Mouse (Mus musculus) embryonic facial prominence, embryonic 10.5 days (tissue): ENCODE results near the gene Arhgap23. TPM values are rescaled to one million over a fixed set of nuclear protein-coding genes. Genes with fewer than 3 reads are reported as not detected.
A peak's percentile ranks its signal among the peaks of the same experiment; 100 is the strongest.

Experiments used
- DNase-seq: peaks from one replicate; pipeline ENCODE4 v3.0.0-alpha.2; 2017; ENCODE audit warnings: low spot score
- H3K27ac ChIP-seq: fragments of 300-500 bp; sonication (generic); replicated peaks from 2 replicates; pipeline ENCODE4 v1.5.1; 2016; ENCODE audit warnings: mild to moderate bottlenecking
- H3K27me3 ChIP-seq: fragments of 300-500 bp; sonication (generic); replicated peaks from 2 replicates; pipeline ENCODE4 v1.6.1; 2016; ENCODE audit warnings: low read depth, mild to moderate bottlenecking; ENCODE audit not compliant: poor library complexity, severe bottlenecking
- H3K36me3 ChIP-seq: fragments of 300-500 bp; sonication (generic); replicated peaks from 2 replicates; pipeline ENCODE4 v1.6.1; 2016; ENCODE audit warnings: mild to moderate bottlenecking, moderate library complexity
- H3K4me1 ChIP-seq: fragments of 300-500 bp; sonication (generic); 2 replicates; pipeline ENCODE4 v1.6.1; 2016
- H3K4me3 ChIP-seq: fragments of 300-500 bp; sonication (generic); 2 replicates; pipeline ENCODE4 v1.5.1; 2016; ENCODE audit warnings: mild to moderate bottlenecking, moderate library complexity
- H3K9me3 ChIP-seq: fragments of 300-500 bp; sonication (generic); 2 replicates; pipeline ENCODE4 v1.6.1; 2016; ENCODE audit warnings: mild to moderate bottlenecking
- WGBS: fragments of 180-500 bp; shearing (Covaris S2); methylation state at CpG from one replicate; pipeline ENCODE4 v1.1.7; 2016; 5-methylcytosine and 5-hydroxymethylcytosine counted together
- polyA plus RNA-seq: library from polyadenylated mRNA; unstranded; fragments of >200 nt; fragmentation: Nextera tagmentation; extraction: Ambion mirVana; gene quantifications from 2 replicates; pipeline ENCODE4 v1.2.1, GENCODE M21; 2016

The Arhgap23 gene
- polyA plus RNA-seq, 1 experiment from 2014 or later = 2.4 TPM

DNA sequence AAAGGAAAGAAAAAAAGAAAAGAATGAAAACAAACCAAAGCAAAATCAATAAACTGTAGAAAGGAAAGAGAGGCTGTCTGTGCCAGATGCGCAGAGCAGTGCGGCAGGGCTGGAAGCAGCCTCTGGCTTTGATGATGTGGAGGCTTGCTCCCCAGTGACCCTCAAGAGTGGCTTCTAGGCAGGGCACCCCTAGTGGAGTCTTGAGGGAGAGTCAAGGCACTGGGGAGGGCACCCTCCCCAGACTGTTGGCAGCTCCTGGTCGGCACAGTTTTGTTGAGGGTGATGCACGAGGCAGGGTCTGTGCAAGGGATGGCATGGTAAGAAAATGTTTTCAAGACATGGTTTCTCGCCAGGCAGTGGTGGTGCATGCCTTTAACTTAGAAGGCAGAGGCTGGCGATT lies 47.2 kb downstream of the Arhgap23 start:
- H3K4me3 ChIP-seq = no peak overlapping the region
- H3K36me3 ChIP-seq = peaks cover 99% of the 10 kb centered on the region
- no peak overlapping the region for H3K27ac ChIP-seq
- H3K9me3 ChIP-seq = no peaks in the 10 kb centered on the region
- no peak for DNase-seq
- 85% methylated on average over 6 of the region's 6 CpGs for WGBS
- H3K27me3 ChIP-seq = peaks cover 35% of the 10 kb centered on the region
- peaks cover 9% of the 10 kb centered on the region; the same call in 1 of the 2 replicates for H3K4me1 ChIP-seq

DNA sequence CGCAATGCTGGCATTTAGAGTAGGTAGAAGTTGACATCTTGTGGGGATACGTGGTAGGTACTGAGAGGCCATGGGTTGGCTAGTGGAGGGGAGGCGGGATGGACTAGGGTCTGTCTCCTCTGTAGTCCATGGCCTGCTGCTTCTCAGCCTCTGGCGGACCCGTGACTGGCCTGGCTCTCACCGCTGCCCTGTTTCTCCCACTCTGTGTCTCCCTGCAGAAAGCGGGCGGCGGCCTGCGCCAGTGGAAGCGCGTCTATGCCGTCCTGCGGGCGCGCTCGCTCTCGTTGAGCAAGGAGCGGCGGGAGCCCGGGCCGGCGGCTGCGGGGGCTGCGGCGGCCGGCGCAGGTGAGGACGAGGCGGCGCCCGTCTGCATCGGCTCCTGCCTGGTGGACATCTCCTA lies 47.8 kb downstream of the Arhgap23 start:
- Histone ChIP-seq H3K4me3 (0 out of 2 replicates have a peak overlapping the region, but pooled peaks have one; percentile 6), H3K27ac (no peak overlapping the region), H3K9me3 (no peaks in the 10 kb centered on the region), H3K36me3 (peaks cover 96% of the 10 kb centered on the region), H3K27me3 (peaks cover 35% of the 10 kb centered on the region), H3K4me1 (peaks cover 9% of the 10 kb centered on the region; the same call in 1 of the 2 replicates)
- WGBS = 48% methylated on average over 33 of the region's 33 CpGs
- DNase-seq = no peak

DNA sequence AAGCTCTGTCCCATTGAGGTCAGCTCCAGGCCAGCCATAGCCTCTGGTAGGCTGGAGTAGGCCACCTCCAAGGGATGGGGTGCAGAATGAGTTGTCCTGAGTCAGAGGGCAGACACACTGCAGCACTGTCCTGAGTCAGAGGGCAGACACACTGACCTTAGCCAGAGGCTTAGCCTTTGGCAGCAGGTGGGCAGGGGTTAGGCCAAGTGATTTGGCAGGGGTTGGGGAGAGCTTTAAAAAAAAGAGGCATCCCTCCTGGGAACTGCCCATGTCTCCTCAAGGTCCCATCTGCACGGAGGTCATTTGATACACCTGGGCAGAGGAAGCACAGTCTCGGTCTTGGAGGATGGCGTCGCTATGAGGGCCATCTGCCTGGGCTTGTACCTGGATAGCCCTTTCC lies 48.7 kb downstream of the Arhgap23 start:
- Histone ChIP-seq H3K9me3 (no peaks in the 10 kb centered on the region), H3K27ac (no peak overlapping the region), H3K27me3 (peaks cover 35% of the 10 kb centered on the region), H3K4me1 (peaks cover 9% of the 10 kb centered on the region; the same call in 1 of the 2 replicates), H3K36me3 (peaks cover 88% of the 10 kb centered on the region), H3K4me3 (no peak overlapping the region)
- 90% methylated on average over 4 of the region's 4 CpGs for WGBS
- no peak for DNase-seq

DNA sequence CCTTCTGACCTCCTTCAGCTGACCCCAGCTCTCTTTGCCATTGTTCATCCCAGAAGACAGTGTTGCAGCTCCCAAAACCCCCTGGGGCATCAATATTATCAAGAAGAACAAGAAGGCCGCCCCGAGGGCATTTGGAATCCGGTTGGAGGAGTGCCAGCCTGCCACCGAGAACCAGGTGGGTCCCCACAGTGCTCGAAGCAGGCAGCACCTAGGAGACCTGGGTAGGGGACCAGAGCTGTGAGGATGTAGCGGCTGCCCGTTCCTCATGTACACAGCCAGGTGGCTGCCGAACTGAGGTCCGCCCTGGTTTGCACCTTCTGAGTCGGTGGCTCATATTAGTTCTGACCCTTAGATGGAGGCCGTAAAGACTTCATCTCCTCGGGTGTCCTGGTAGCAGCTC lies 50.6 kb downstream of the Arhgap23 start:
- H3K27ac ChIP-seq = no peak overlapping the region
- peaks cover 86% of the 10 kb centered on the region for H3K36me3 ChIP-seq
- peaks cover 35% of the 10 kb centered on the region for H3K27me3 ChIP-seq
- no peaks in the 10 kb centered on the region for H3K9me3 ChIP-seq
- 84% methylated on average over 12 of the region's 12 CpGs for WGBS
- H3K4me3 ChIP-seq = no peak overlapping the region
- DNase-seq = no peak
- peaks cover 9% of the 10 kb centered on the region; the same call in 1 of the 2 replicates for H3K4me1 ChIP-seq

DNA sequence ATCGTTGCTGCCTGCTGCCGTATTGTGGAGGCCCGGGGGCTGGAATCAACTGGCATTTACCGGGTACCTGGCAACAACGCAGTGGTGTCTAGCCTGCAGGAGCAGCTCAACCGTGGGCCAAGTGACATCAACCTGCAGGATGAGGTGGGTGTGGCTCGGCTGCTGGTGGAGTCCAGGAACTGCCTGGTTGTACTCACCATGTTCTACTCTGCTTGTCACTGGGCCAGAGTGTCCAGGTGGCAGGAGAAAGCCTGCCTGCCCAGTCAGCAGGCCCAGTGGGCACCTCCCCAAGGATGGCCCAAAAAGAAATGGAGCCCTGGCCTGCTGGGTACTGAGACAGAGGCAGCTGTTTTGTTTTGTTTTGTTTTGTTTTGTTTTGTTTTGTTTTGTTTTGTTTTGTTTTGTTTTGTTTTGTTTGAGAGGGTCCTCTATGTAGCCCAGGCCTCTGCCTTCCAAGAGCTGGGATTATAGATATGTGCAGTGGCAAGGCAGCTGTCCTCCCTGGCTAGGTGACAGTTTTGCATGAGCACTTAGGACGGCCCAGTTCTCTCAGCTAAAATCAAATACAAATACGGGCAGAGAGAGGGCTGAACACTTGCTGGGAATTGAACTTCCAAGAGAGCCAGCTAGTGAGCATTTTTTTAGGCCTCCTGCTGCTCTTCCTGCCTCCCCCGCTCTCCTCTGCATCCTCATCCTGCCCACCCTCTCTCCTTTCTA lies 51.3 kb downstream of the Arhgap23 start:
- H3K9me3 ChIP-seq = no peaks in the 10 kb centered on the region
- peaks cover 86% of the 10 kb centered on the region for H3K36me3 ChIP-seq
- H3K27ac ChIP-seq = no peak overlapping the region
- peaks cover 9% of the 10 kb centered on the region; the same call in 1 of the 2 replicates for H3K4me1 ChIP-seq
- H3K4me3 ChIP-seq = no peak overlapping the region
- no peak for DNase-seq
- H3K27me3 ChIP-seq = peaks cover 33% of the 10 kb centered on the region
- 86% methylated on average over 10 of the region's 10 CpGs for WGBS

DNA sequence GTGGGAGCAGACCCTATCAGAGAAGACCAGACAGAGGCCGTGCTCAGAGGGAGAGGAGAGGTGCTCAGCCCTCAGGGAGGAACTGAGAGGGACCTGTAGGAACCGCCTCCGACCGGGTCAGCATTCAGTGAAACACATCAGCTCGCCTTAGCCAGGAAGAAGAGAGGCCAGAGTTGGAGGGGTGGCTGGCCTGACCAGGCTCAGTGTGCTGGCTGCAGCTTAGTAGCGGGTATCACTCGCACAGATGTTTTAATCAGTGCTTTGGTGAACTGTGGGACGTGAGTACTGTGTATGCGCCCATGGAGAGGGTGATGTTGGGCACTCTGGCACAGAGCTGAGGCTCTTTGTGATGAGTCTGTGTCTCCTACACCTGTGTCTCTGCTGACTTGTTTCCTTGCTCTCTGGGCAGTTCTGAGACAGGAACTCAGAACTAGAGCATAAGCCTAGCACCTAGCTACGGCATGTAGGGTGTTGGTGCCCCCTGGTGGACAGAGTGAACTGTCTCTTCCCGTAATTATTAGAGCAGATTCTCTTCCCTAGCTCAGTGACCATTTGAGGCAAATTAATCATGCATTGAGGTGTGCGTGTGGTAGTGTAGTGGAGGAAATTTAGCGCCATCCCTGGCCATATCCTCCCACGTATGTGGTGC lies 53.4 kb downstream of the Arhgap23 start:
- Histone ChIP-seq H3K27me3 (peaks cover 13% of the 10 kb centered on the region), H3K36me3 (peaks cover 86% of the 10 kb centered on the region), H3K4me1 (0 out of 2 replicates have a peak, but pooled peaks cover 4% of the 10 kb centered on the region), H3K4me3 (no peak overlapping the region), H3K9me3 (no peaks in the 10 kb centered on the region), H3K27ac (no peak overlapping the region)
- 46% methylated on average over 14 of the region's 14 CpGs for WGBS
- peak; percentile 85 for DNase-seq

DNA sequence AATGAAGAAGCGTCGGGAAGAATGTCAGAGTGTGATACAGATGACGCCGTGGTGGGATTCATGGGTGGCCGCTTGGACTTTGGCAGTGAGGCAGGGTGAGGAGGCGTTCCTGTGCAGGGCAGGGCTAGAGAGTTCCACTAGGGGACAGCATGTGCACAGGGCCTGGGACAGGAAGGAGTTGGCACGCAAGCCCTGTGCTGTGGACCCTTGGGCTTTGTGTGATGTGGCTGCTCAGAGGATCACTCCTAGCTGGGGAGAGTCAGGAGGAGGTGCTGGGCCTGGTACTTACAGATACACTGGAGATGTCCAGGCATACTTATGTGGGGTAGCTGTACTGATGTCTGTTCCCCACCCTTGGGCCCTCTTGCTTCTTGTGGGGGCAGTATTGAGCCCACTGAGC lies 54.5 kb downstream of the Arhgap23 start:
- Histone ChIP-seq H3K4me1 (0 out of 2 replicates have a peak, but pooled peaks cover 3% of the 10 kb centered on the region), H3K4me3 (no peak overlapping the region), H3K36me3 (peaks cover 86% of the 10 kb centered on the region), H3K27ac (no peak overlapping the region), H3K27me3 (0 out of 2 replicates have a peak, but pooled peaks cover 2% of the 10 kb centered on the region), H3K9me3 (no peaks in the 10 kb centered on the region)
- DNase-seq = no peak
- WGBS = 93% methylated on average over 7 of the region's 7 CpGs

DNA sequence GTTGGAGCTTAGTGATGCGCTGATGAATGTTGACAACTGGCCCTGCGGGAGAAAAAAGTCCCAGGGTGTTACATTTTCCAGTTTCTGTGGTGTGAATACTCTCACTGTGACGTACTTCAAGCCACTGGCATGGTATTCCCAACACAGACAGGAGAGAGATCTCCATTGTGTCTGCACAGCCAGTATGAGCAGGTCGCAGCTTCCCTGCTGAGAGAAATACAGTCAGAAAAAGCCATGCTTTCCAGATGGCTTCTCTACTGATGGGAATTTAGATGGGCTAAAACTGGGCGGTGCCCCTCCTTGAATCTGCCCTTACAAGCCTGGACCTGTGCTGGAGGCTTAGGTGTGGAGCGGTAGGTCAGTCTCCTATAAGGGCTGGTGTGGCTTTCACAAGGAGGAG lies 55.9 kb downstream of the Arhgap23 start:
- H3K4me3 ChIP-seq = no peak overlapping the region
- no peaks in the 10 kb centered on the region for H3K9me3 ChIP-seq
- DNase-seq = no peak
- H3K36me3 ChIP-seq = peaks cover 86% of the 10 kb centered on the region
- no peaks in the 10 kb centered on the region for H3K27me3 ChIP-seq
- 81% methylated on average over 6 of the region's 6 CpGs for WGBS
- no peaks in the 10 kb centered on the region; the same call in 1 of the 2 replicates for H3K4me1 ChIP-seq
- no peak overlapping the region for H3K27ac ChIP-seq

DNA sequence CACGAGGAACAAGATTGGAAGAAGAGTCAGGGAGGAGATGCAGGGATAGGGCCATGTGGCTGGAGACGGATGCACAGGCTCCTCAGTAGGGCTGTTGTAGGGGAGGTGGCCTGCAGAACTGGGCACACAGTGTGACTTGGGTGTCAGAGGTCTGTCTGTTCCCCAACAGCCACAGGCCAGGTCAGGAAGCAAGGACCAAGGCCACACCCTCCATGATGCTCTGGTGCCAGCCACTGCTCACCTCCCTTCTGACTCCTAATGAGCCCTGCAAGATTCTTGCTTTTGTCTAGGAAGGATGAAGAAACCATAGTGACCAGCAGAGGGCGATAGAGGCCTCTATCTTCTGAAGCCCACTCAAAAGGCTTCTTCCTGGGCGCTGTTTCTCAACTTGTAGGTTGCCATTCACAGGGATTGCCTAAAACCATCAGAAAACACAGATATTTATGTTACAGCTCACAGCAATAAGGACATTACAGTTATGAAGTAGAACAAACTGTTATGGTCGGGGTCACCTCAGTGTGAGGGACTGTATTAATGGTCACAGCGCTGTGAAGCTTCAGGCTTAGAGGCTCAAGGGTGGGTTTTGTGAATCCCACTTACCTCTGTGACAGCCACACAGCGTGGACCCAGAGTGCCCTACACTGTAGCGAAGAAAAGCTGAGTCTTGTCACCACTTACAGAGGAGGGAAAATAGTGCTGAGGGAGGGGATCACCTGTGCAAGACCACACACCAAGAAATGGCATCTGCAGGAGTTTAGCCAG lies 61.2 kb downstream of the Arhgap23 start:
- no peaks in the 10 kb centered on the region for H3K27me3 ChIP-seq
- 0 out of 2 replicates have a peak overlapping the region, but pooled peaks have one; percentile 1 for H3K27ac ChIP-seq
- peak; percentile 75 for DNase-seq
- peaks cover 3% of the 10 kb centered on the region; the same call in 1 of the 2 replicates for H3K4me1 ChIP-seq
- H3K9me3 ChIP-seq = no peaks in the 10 kb centered on the region
- H3K36me3 ChIP-seq = peaks cover 87% of the 10 kb centered on the region
- H3K4me3 ChIP-seq = no peak overlapping the region
- 66% methylated on average over 8 of the region's 8 CpGs for WGBS

DNA sequence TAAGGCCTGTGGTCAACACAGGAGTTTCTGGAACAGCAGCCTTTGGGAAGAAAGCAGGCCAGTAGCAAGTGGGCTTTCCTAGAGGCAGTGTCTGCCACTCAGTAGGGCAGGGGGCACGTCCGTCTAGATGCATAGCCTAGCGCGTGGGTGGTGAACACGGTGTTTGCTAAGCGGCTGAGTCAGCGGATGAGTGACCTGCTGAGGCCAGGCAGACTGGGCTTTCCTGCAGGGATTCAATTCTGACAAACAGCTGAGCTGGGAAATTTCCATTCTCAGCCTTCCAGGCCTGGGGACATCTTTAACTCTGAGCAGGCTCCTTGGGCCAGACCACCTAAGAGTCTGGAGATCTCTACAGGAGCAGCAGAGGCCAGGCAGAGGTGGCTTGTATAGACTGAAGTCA lies 62.1 kb downstream of the Arhgap23 start:
- no peaks in the 10 kb centered on the region for H3K9me3 ChIP-seq
- WGBS = 81% methylated on average over 7 of the region's 7 CpGs
- peaks cover 3% of the 10 kb centered on the region; the same call in 1 of the 2 replicates for H3K4me1 ChIP-seq
- H3K27me3 ChIP-seq = no peaks in the 10 kb centered on the region
- peaks cover 86% of the 10 kb centered on the region for H3K36me3 ChIP-seq
- no peak for DNase-seq
- H3K27ac ChIP-seq = no peak overlapping the region
- H3K4me3 ChIP-seq = no peak overlapping the region

DNA sequence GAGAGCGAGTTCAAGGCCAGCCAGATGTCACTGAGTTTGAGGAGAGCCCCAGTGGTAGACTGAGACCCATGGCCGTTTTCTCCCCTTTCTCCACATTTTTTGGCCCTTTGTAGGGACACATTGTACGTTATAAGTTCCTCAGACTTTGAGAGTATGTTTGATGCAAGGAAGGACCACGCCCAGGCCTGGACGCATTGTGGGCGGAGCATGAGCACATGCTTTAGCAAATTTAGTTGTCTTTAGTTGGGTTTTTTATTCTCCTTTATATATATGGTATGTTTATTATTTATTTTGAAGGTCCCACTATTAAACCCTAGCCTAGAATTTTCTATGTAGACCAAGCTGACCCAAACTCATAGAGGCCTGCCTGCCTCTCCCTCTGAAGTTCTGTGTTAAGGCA lies 63.0 kb downstream of the Arhgap23 start:
- Histone ChIP-seq H3K27ac (no peak overlapping the region), H3K27me3 (no peaks in the 10 kb centered on the region), H3K4me3 (no peak overlapping the region), H3K4me1 (peaks cover 3% of the 10 kb centered on the region; the same call in 1 of the 2 replicates), H3K36me3 (peaks cover 86% of the 10 kb centered on the region), H3K9me3 (no peaks in the 10 kb centered on the region)
- 85% methylated on average over 6 of the region's 6 CpGs for WGBS
- no peak for DNase-seq

DNA sequence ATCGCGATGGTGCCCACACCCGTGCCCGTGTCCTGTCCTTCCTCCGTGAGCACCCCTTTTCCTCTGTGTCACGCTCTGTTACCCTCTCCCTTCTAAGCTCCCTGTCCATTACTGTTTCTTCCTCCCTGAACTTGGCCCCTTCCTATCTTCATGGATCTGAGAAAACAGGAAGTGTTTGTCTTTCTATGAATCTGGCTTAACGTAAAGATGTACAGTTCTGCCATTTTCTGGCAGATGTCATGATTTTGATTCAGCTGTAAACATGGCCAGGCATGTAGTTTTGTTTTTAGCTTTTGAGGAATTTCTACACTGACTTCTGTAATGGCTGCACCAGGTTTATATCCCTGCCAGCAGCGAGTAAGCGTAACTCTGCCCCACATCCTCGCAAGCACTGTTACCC lies 63.8 kb downstream of the Arhgap23 start:
- Histone ChIP-seq H3K9me3 (no peaks in the 10 kb centered on the region), H3K4me1 (peaks cover 3% of the 10 kb centered on the region; the same call in 1 of the 2 replicates), H3K27me3 (no peaks in the 10 kb centered on the region), H3K36me3 (peaks cover 80% of the 10 kb centered on the region), H3K4me3 (no peak overlapping the region), H3K27ac (no peak overlapping the region)
- WGBS = 91% methylated on average over 10 of the region's 10 CpGs
- no peak for DNase-seq
